Mouse (Mus musculus) layer of hippocampus, adult 18-20 months (tissue): ENCODE results near the gene Dusp14. TPM values are rescaled to one million over a fixed set of nuclear protein-coding genes. Genes with fewer than 3 reads are reported as not detected.

Source experiments
- DNase-seq, 2 experiments: peaks; one replicate each; pipeline ENCODE4 v3.0.0; 2022; ENCODE audit warnings: low spot score in 2 of 2
- long read RNA-seq: library from polyadenylated mRNA; stranded (forward); transcript quantifications from one replicate; pipeline ENCODE4 v2.0.0, GENCODE M21; 2021
- total RNA-seq, 2 experiments: library from RNA; stranded (reverse); gene quantifications; 2 replicates each; pipeline ENCODE4 v1.2.3; 2021

Gene Dusp14
- total RNA-seq, result 10 to 100 TPM; 33.5 to 35.0 TPM
- long read RNA-seq, transcript Dusp14-203 (3 exons, 1,082 nt), result minor isoform, 6 of 30 reads
- long read RNA-seq, transcript Dusp14-202 (3 exons, 1,447 nt), result major isoform, 14 of 30 reads
- long read RNA-seq, partial matches to known transcripts, result 5 of 30 reads
- long read RNA-seq, other reads (novel, unspliced or antisense), result 2 of 30 reads

GRCm38 (mm10) chr11:84069034-84069370, at the start of gene Dusp14:
TSS of gene Dusp14 (minus strand) at chr11:84069261.
- DNase-seq, result no peak

GRCm38 (mm10) chr11:84117431-84117830, 48.4 kb upstream of the Dusp14 start:
- no peak for DNase-seq

- DNase-seq, result no peak
Observed at GRCm38 (mm10) chr11:84116221-84116620, 47.2 kb upstream of the Dusp14 start.

GRCm38 (mm10) chr11:84115646-84116045, 46.6 kb upstream of the Dusp14 start:
- no peak for DNase-seq

GRCm38 (mm10) chr11:84113623-84114022, 44.6 kb upstream of the Dusp14 start:
- DNase-seq, result no peak

GRCm38 (mm10) chr11:84107137-84107536, 38.1 kb upstream of the Dusp14 start:
- no peak for DNase-seq

GRCm38 (mm10) chr11:84104036-84104435, 35.0 kb upstream of the Dusp14 start:
- no peak for DNase-seq

GRCm38 (mm10) chr11:84101182-84101581, 32.1 kb upstream of the Dusp14 start:
- DNase-seq, result no peak

GRCm38 (mm10) chr11:84097251-84097998, 28.4 kb upstream of the Dusp14 start:
- DNase-seq, result peak in 1 of 2 experiments; percentile 35

GRCm38 (mm10) chr11:84095084-84095483, 26.0 kb upstream of the Dusp14 start:
- no peak for DNase-seq

- no peak for DNase-seq
Observed at GRCm38 (mm10) chr11:84090572-84090971, 21.5 kb upstream of the Dusp14 start.

GRCm38 (mm10) chr11:84081901-84082300, 12.8 kb upstream of the Dusp14 start:
- no peak for DNase-seq

GRCm38 (mm10) chr11:84080327-84080726, 11.3 kb upstream of the Dusp14 start:
- DNase-seq, result no peak

GRCm38 (mm10) chr11:84079887-84080286, 10.8 kb upstream of the Dusp14 start:
- no peak for DNase-seq

GRCm38 (mm10) chr11:84079361-84079760, 10.3 kb upstream of the Dusp14 start:
- DNase-seq, result no peak

GRCm38 (mm10) chr11:84078601-84079000, 9.5 kb upstream of the Dusp14 start:
- no peak for DNase-seq

- no peak for DNase-seq
Observed at GRCm38 (mm10) chr11:84077008-84077407, 7.9 kb upstream of the Dusp14 start.

GRCm38 (mm10) chr11:84073816-84074764, 5.0 kb upstream of the Dusp14 start:
- no peak for DNase-seq

- DNase-seq, result peak in 1 of 2 experiments; percentile 65
Observed at GRCm38 (mm10) chr11:84072904-84073651, 4.0 kb upstream of the Dusp14 start.

GRCm38 (mm10) chr11:84068191-84069033, 649 bp downstream of the Dusp14 start:
- DNase-seq, result peak in 1 of 2 experiments; percentile 52
